Mouse (Mus musculus): ENCODE data around the gene Nlgn2. TPM values are rescaled to one million over a fixed set of nuclear protein-coding genes. Genes with fewer than 3 reads are reported as not detected.

Nlgn2 gene
- polyA plus RNA-seq, 1 experiment from 2014 or later: 9.9 TPM

- Histone ChIP-seq H3K36me3 (ENCODE audit: control insufficient read depth, insufficient read depth, low read length) (peaks cover 2% of the 10 kb centered on the region; the same call in 1 of the 2 replicates), H3K4me3 (ENCODE audit: low read depth, low read length) (no peak overlapping the region), H3K27ac (ENCODE audit: low read depth, low read length) (no peak overlapping the region), H3K27me3 (ENCODE audit: control insufficient read depth, insufficient read depth, low read length) (peaks cover 13% of the 10 kb centered on the region), H3K9ac (ENCODE audit: low read length) (no peak overlapping the region), H3K4me1 (ENCODE audit: control insufficient read depth, insufficient read depth, low read length) (no peaks in the 10 kb centered on the region), H3K9me3 (ENCODE audit: control insufficient read depth, low read length) (no peaks in the 10 kb centered on the region), H3K4me2 (no peak overlapping the region)
- 81% methylated on average over 7 of the region's 7 CpGs for WGBS
- no peak for ATAC-seq (ENCODE audit: low FRiP score)
- no peak for DNase-seq (ENCODE audit: low spot score, missing footprints)
Observed at GRCm38 (mm10) chr11:69853994-69854393, 16.4 kb upstream of the Nlgn2 start.

DNA sequence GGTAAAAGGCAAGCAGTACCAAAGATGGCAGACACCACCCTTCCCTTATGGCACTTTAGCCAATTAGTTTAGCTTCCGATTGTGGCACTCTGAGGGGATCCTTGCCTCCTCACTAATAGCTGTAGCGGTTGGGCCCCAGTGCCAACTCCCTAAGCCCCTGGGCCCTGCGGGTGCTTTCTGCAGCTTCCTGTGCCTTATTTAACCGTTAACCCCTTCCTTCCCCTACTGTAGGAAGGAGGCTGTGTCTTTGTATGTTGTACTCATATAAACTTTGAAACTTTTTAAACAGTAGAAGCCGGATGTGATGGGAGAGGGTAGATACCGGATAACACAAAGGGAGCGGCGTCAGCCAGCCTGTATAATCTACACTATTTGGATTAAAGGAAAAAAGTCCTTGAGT is 13.2 kb upstream of the Nlgn2 start:
- 80% methylated on average over 8 of the region's 8 CpGs for WGBS
- Histone ChIP-seq H3K4me3 (ENCODE audit: low read depth, low read length) (no peak overlapping the region), H3K4me2 (no peak overlapping the region), H3K9ac (ENCODE audit: low read length) (no peak overlapping the region), H3K27me3 (ENCODE audit: control insufficient read depth, insufficient read depth, low read length) (peaks cover 2% of the 10 kb centered on the region; the same call in 1 of the 2 replicates), H3K9me3 (ENCODE audit: control insufficient read depth, low read length) (no peaks in the 10 kb centered on the region), H3K36me3 (ENCODE audit: control insufficient read depth, insufficient read depth, low read length) (peaks cover 2% of the 10 kb centered on the region; the same call in 1 of the 2 replicates), H3K4me1 (ENCODE audit: control insufficient read depth, insufficient read depth, low read length) (peaks cover 10% of the 10 kb centered on the region; the same call in 1 of the 2 replicates), H3K27ac (ENCODE audit: low read depth, low read length) (no peak overlapping the region)
- ATAC-seq (ENCODE audit: low FRiP score) (no peak), DNase-seq (ENCODE audit: low spot score, missing footprints) (no peak)

DNA sequence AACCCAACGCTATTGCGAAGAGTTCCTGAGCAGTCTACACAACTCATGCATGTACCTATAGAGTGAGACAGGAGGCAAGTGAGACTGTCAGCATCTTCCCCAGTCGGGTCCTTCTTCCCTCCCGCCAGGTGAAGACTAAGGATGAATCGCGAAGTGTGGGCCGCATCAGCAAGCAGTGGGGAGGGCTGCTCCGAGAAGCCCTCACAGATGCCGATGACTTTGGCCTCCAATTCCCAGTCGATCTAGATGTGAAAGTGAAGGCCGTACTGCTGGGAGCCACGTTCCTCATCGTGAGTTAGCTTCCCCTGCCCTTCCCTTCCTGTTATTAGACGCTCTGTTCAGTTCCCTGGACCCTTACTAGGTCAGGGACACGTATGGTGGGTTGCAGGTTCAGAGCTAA is 12.3 kb upstream of the Nlgn2 start:
- Histone ChIP-seq H3K27ac (ENCODE audit: low read depth, low read length) (no peak overlapping the region), H3K9ac (ENCODE audit: low read length) (no peak overlapping the region), H3K36me3 (ENCODE audit: control insufficient read depth, insufficient read depth, low read length) (peaks cover 2% of the 10 kb centered on the region; the same call in 1 of the 2 replicates), H3K4me2 (no peak overlapping the region), H3K4me1 (ENCODE audit: control insufficient read depth, insufficient read depth, low read length) (peaks cover 16% of the 10 kb centered on the region; the same call in 1 of the 2 replicates), H3K4me3 (ENCODE audit: low read depth, low read length) (no peak overlapping the region), H3K27me3 (ENCODE audit: control insufficient read depth, insufficient read depth, low read length) (no peaks in the 10 kb centered on the region), H3K9me3 (ENCODE audit: control insufficient read depth, low read length) (no peaks in the 10 kb centered on the region)
- ATAC-seq (ENCODE audit: low FRiP score): no peak
- no peak for DNase-seq (ENCODE audit: low spot score, missing footprints)
- 92% methylated on average over 15 of the region's 15 CpGs for WGBS

GRCm38 (mm10) chr11:69849128-69849527 is 11.5 kb upstream of the Nlgn2 start:
- ATAC-seq (ENCODE audit: low FRiP score): no peak
- no peaks in the 10 kb centered on the region for H3K27me3 ChIP-seq (ENCODE audit: control insufficient read depth, insufficient read depth, low read length)
- no peak overlapping the region for H3K4me2 ChIP-seq
- H3K9ac ChIP-seq (ENCODE audit: low read length): no peak overlapping the region
- no peak overlapping the region for H3K4me3 ChIP-seq (ENCODE audit: low read depth, low read length)
- H3K4me1 ChIP-seq (ENCODE audit: control insufficient read depth, insufficient read depth, low read length): peaks cover 16% of the 10 kb centered on the region; the same call in 1 of the 2 replicates
- WGBS: 92% methylated on average over 9 of the region's 9 CpGs
- DNase-seq (ENCODE audit: low spot score, missing footprints): no peak
- no peak overlapping the region for H3K27ac ChIP-seq (ENCODE audit: low read depth, low read length)
- no peaks in the 10 kb centered on the region for H3K9me3 ChIP-seq (ENCODE audit: control insufficient read depth, low read length)
- H3K36me3 ChIP-seq (ENCODE audit: control insufficient read depth, insufficient read depth, low read length): peaks cover 2% of the 10 kb centered on the region; the same call in 1 of the 2 replicates

DNA sequence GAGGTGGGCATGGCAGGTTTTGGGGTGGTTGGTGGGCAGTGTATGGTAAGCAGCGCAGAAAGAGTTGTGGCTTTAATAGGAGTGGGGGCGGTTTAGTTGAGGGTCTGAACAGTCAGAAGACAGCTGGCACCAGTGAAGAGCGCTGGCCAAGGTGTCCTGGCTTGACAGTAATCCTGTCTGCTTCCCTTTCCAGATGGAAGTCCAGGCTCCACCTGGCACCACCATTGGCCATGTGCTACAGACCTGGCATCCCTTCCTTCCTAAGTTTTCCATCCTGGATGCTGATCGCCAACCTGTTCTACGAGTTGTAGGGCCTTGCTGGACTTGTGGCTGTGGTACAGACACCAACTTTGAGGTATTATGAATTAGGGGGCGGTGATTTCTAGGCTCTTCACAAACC is 10.4 kb upstream of the Nlgn2 start:
- Histone ChIP-seq H3K27ac (ENCODE audit: low read depth, low read length) (no peak overlapping the region), H3K4me1 (ENCODE audit: control insufficient read depth, insufficient read depth, low read length) (peaks cover 16% of the 10 kb centered on the region; the same call in 1 of the 2 replicates), H3K9me3 (ENCODE audit: control insufficient read depth, low read length) (no peaks in the 10 kb centered on the region), H3K4me2 (peak overlapping the region; percentile 71), H3K36me3 (ENCODE audit: control insufficient read depth, insufficient read depth, low read length) (peaks cover 2% of the 10 kb centered on the region; the same call in 1 of the 2 replicates), H3K4me3 (ENCODE audit: low read depth, low read length) (no peak overlapping the region), H3K9ac (ENCODE audit: low read length) (no peak overlapping the region), H3K27me3 (ENCODE audit: control insufficient read depth, insufficient read depth, low read length) (no peaks in the 10 kb centered on the region)
- ATAC-seq (ENCODE audit: low FRiP score) (no peak), DNase-seq (ENCODE audit: low spot score, missing footprints) (no peak)
- WGBS: 95% methylated on average over 6 of the region's 6 CpGs

- H3K9ac ChIP-seq (ENCODE audit: low read length): peak overlapping the region; percentile 78
- H3K27ac ChIP-seq (ENCODE audit: low read depth, low read length): peak overlapping the region; percentile 94
- ATAC-seq (ENCODE audit: low FRiP score) (peak; percentile 64), DNase-seq (ENCODE audit: low spot score, missing footprints) (peak; percentile 89)
- peaks cover 16% of the 10 kb centered on the region; the same call in 1 of the 2 replicates for H3K4me1 ChIP-seq (ENCODE audit: control insufficient read depth, insufficient read depth, low read length)
- peak overlapping the region; percentile 57 for H3K4me3 ChIP-seq (ENCODE audit: low read depth, low read length)
- H3K36me3 ChIP-seq (ENCODE audit: control insufficient read depth, insufficient read depth, low read length): peaks cover 2% of the 10 kb centered on the region; the same call in 1 of the 2 replicates
- H3K4me2 ChIP-seq: peak overlapping the region; percentile 71
- no peaks in the 10 kb centered on the region for H3K27me3 ChIP-seq (ENCODE audit: control insufficient read depth, insufficient read depth, low read length)
- no peaks in the 10 kb centered on the region for H3K9me3 ChIP-seq (ENCODE audit: control insufficient read depth, low read length)
- WGBS: 14% methylated on average over 37 of the region's 37 CpGs
Observed at GRCm38 (mm10) chr11:69846738-69847688, 9.4 kb upstream of the Nlgn2 start.

DNA sequence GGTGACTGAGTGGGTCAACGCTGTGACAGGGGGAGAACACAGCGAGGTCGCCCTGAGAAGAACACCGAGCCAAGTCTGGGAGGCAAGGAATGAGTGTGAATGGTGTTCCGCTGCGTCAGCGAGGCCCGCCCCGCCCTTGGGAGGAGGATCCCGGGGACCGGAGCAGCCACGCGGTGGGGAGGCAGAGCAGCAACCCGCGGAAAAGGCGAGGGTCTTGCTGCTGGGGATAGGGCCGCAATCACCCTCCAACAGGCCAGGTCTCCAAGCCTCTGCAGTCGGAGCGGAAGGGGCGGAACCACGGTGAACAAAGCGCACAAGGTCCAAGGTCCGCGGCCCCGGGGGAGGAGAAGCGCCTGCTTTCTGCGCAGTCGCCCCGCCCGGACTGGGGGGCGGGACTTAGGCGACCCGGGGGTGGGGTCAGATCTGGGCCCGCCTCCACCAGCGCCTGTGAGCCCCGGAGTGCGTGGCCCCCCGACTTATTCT is 8.7 kb upstream of the Nlgn2 start, which contains the start of gene Plscr3:
TSS of gene Plscr3 (plus strand) at position 179 of the 483 bp plus-strand sequence.
- WGBS: 0% methylated on average over 37 of the region's 38 CpGs
- H3K36me3 ChIP-seq (ENCODE audit: control insufficient read depth, insufficient read depth, low read length): peaks cover 2% of the 10 kb centered on the region; the same call in 1 of the 2 replicates
- H3K27me3 ChIP-seq (ENCODE audit: control insufficient read depth, insufficient read depth, low read length): no peaks in the 10 kb centered on the region
- peak within 1 kb of the TSS; percentile 94 for H3K27ac ChIP-seq (ENCODE audit: low read depth, low read length)
- peaks cover 16% of the 10 kb centered on the region; the same call in 1 of the 2 replicates for H3K4me1 ChIP-seq (ENCODE audit: control insufficient read depth, insufficient read depth, low read length)
- H3K4me2 ChIP-seq: peak within 1 kb of the TSS; percentile 71
- DNase-seq (ENCODE audit: low spot score, missing footprints) (peak; percentile 99), ATAC-seq (ENCODE audit: low FRiP score) (peak; percentile 95)
- H3K9me3 ChIP-seq (ENCODE audit: control insufficient read depth, low read length): no peaks in the 10 kb centered on the region
- peak within 1 kb of the TSS; percentile 57 for H3K4me3 ChIP-seq (ENCODE audit: low read depth, low read length)
- H3K9ac ChIP-seq (ENCODE audit: low read length): peak within 1 kb of the TSS; percentile 78

GRCm38 (mm10) chr11:69838714-69839104 is 1.1 kb upstream of the Nlgn2 start:
- H3K9ac ChIP-seq (ENCODE audit: low read length): peak overlapping the region; percentile 56
- peak overlapping the region; percentile 31; the same call in 1 of the 2 replicates for H3K27ac ChIP-seq (ENCODE audit: low read depth, low read length)
- peak overlapping the region; percentile 87 for H3K4me2 ChIP-seq
- H3K9me3 ChIP-seq (ENCODE audit: control insufficient read depth, low read length): no peaks in the 10 kb centered on the region
- DNase-seq (ENCODE audit: low spot score, missing footprints) (no peak), ATAC-seq (ENCODE audit: low FRiP score) (no peak)
- peak overlapping the region; percentile 62 for H3K4me3 ChIP-seq (ENCODE audit: low read depth, low read length)
- H3K27me3 ChIP-seq (ENCODE audit: control insufficient read depth, insufficient read depth, low read length): peaks cover 4% of the 10 kb centered on the region; the same call in 1 of the 2 replicates
- H3K36me3 ChIP-seq (ENCODE audit: control insufficient read depth, insufficient read depth, low read length): no peaks in the 10 kb centered on the region; the same call in 1 of the 2 replicates
- peaks cover 33% of the 10 kb centered on the region for H3K4me1 ChIP-seq (ENCODE audit: control insufficient read depth, insufficient read depth, low read length)
- 2% methylated on average over 7 of the region's 7 CpGs for WGBS

Data from midbrain, embryonic 11.5 days (tissue).